Mouse (Mus musculus) midbrain, embryonic 16.5 days (tissue): ENCODE measurements at regions not wholly inside any gene's neighbourhood (a gene's known extent, or its start where the extent isn't known, plus 50 kb on each side); places are given as distances from the start of the nearest gene placed in this dataset.

Experiments
- ATAC-seq: fragments of 200-750 bp; cut with Nextera tagmentation; 2 replicates; pipeline ENCODE4 v1.8.0; 2017; ENCODE audit warnings: moderate TSS enrichment
- H3K27ac ChIP-seq: fragments of 300-500 bp; sonication (generic); 2 replicates; pipeline ENCODE4 v1.5.1; 2014; ENCODE audit warnings: mild to moderate bottlenecking, low read length, mixed read lengths
- H3K27me3 ChIP-seq: fragments of 300-500 bp; sonication (generic); 2 replicates; pipeline ENCODE4 v1.6.1; 2014; ENCODE audit warnings: low read depth, low read length, mixed read lengths; ENCODE audit not compliant: control insufficient read depth, insufficient read depth
- H3K36me3 ChIP-seq: fragments of 300-500 bp; sonication (generic); 2 replicates; pipeline ENCODE4 v1.6.1; 2014; ENCODE audit warnings: mild to moderate bottlenecking, low read length, moderate library complexity, mixed read lengths; ENCODE audit not compliant: control insufficient read depth, insufficient read depth
- H3K4me1 ChIP-seq: fragments of 300-500 bp; sonication (generic); 2 replicates; pipeline ENCODE4 v1.6.1; 2014; ENCODE audit warnings: mild to moderate bottlenecking, low read length, mixed read lengths; ENCODE audit not compliant: control insufficient read depth, insufficient read depth
- H3K4me2 ChIP-seq: fragments of 300-500 bp; sonication (generic); 2 replicates; pipeline ENCODE4 v1.6.1; 2014; ENCODE audit warnings: mild to moderate bottlenecking, low read length, mixed read lengths
- H3K4me3 ChIP-seq: fragments of 300-500 bp; sonication (generic); 2 replicates; pipeline ENCODE4 v1.5.1; 2014; ENCODE audit warnings: low read depth, mild to moderate bottlenecking, low read length, moderate library complexity, mixed read lengths
- H3K9ac ChIP-seq: fragments of 300-500 bp; sonication (generic); 2 replicates; pipeline ENCODE4 v1.6.1; 2014; ENCODE audit warnings: low read depth, low read length, mixed read lengths
- H3K9me3 ChIP-seq: fragments of 300-500 bp; sonication (generic); replicated peaks from 2 replicates; pipeline ENCODE4 v1.6.1; 2014; ENCODE audit warnings: mild to moderate bottlenecking, low read length, mixed read lengths; ENCODE audit not compliant: control insufficient read depth, poor library complexity, severe bottlenecking
- WGBS: fragments of 180-500 bp; shearing (Covaris S2); extraction: QIAGEN DNeasy Blood & Tissue Kit; methylation state at CpG from one replicate; pipeline ENCODE4 v1.1.7; 2014; 5-methylcytosine and 5-hydroxymethylcytosine counted together

GRCm38 (mm10) chr4:33640576-33641255 is 283.7 kb upstream of the Cnr1 start:
- no peaks in the 10 kb centered on the region for H3K36me3 ChIP-seq
- no peak overlapping the region for H3K27ac ChIP-seq
- no peaks in the 10 kb centered on the region for H3K4me1 ChIP-seq
- no peak overlapping the region for H3K4me3 ChIP-seq
- peak; percentile 66 for ATAC-seq
- H3K9ac ChIP-seq: no peak overlapping the region
- no peak overlapping the region for H3K4me2 ChIP-seq
- no peaks in the 10 kb centered on the region for H3K9me3 ChIP-seq
- WGBS: 46% methylated on average over 11 of the region's 11 CpGs
- no peaks in the 10 kb centered on the region for H3K27me3 ChIP-seq

GRCm38 (mm10) chr4:33641883-33642282 is 282.5 kb upstream of the Cnr1 start:
- WGBS: 42% methylated on average over 6 of the region's 6 CpGs
- H3K4me1 ChIP-seq: no peaks in the 10 kb centered on the region
- ATAC-seq: no peak

GRCm38 (mm10) chr4:33642526-33642925 is 281.9 kb upstream of the Cnr1 start:
- Histone ChIP-seq H3K4me3 (no peak overlapping the region), H3K4me2 (no peak overlapping the region), H3K36me3 (no peaks in the 10 kb centered on the region), H3K9ac (no peak overlapping the region), H3K4me1 (no peaks in the 10 kb centered on the region), H3K9me3 (no peaks in the 10 kb centered on the region), H3K27me3 (no peaks in the 10 kb centered on the region), H3K27ac (no peak overlapping the region)
- 80% methylated on average over 13 of the region's 13 CpGs for WGBS
- ATAC-seq: no peak

More at GRCm38 (mm10) chr4:33641883-33642282, 282.5 kb upstream of the Cnr1 start:
- H3K4me3 ChIP-seq: no peak overlapping the region
- H3K27ac ChIP-seq: no peak overlapping the region
- no peaks in the 10 kb centered on the region for H3K27me3 ChIP-seq
- no peak overlapping the region for H3K9ac ChIP-seq
- H3K4me2 ChIP-seq: no peak overlapping the region
- H3K36me3 ChIP-seq: no peaks in the 10 kb centered on the region
- no peaks in the 10 kb centered on the region for H3K9me3 ChIP-seq

GRCm38 (mm10) chr4:33645217-33645616 is 279.2 kb upstream of the Cnr1 start:
- no peak overlapping the region for H3K4me3 ChIP-seq
- no peaks in the 10 kb centered on the region for H3K36me3 ChIP-seq
- H3K9ac ChIP-seq: no peak overlapping the region
- H3K4me2 ChIP-seq: no peak overlapping the region
- H3K9me3 ChIP-seq: no peaks in the 10 kb centered on the region
- no peaks in the 10 kb centered on the region for H3K4me1 ChIP-seq
- 80% methylated on average over 2 of the region's 2 CpGs for WGBS
- H3K27ac ChIP-seq: no peak overlapping the region
- no peak for ATAC-seq
- H3K27me3 ChIP-seq: no peaks in the 10 kb centered on the region

GRCm38 (mm10) chr4:33651292-33651691 is 273.1 kb upstream of the Cnr1 start:
- Histone ChIP-seq H3K4me2 (no peak overlapping the region), H3K9me3 (no peaks in the 10 kb centered on the region), H3K4me3 (no peak overlapping the region), H3K27ac (no peak overlapping the region), H3K4me1 (no peaks in the 10 kb centered on the region), H3K36me3 (no peaks in the 10 kb centered on the region), H3K27me3 (no peaks in the 10 kb centered on the region), H3K9ac (no peak overlapping the region)
- WGBS: 86% methylated on average over 5 of the region's 5 CpGs
- ATAC-seq: no peak

- Histone ChIP-seq H3K27ac (no peak overlapping the region), H3K27me3 (no peaks in the 10 kb centered on the region), H3K4me2 (no peak overlapping the region), H3K9ac (no peak overlapping the region), H3K9me3 (no peaks in the 10 kb centered on the region), H3K4me3 (no peak overlapping the region), H3K4me1 (peaks cover 12% of the 10 kb centered on the region), H3K36me3 (no peaks in the 10 kb centered on the region)
- WGBS: 92% methylated on average over 14 of the region's 14 CpGs
- ATAC-seq: no peak
Observed at GRCm38 (mm10) chr4:33659766-33660165, 264.6 kb upstream of the Cnr1 start.

- 89% methylated on average over 5 of the region's 5 CpGs for WGBS
- H3K9me3 ChIP-seq: no peaks in the 10 kb centered on the region
- no peak overlapping the region for H3K4me3 ChIP-seq
- no peak overlapping the region for H3K4me2 ChIP-seq
- no peak overlapping the region for H3K27ac ChIP-seq
- H3K27me3 ChIP-seq: no peaks in the 10 kb centered on the region
- ATAC-seq: no peak
- H3K4me1 ChIP-seq: peaks cover 12% of the 10 kb centered on the region
- H3K36me3 ChIP-seq: no peaks in the 10 kb centered on the region
- no peak overlapping the region for H3K9ac ChIP-seq
Observed at GRCm38 (mm10) chr4:33660553-33660952, 263.8 kb upstream of the Cnr1 start.

- Histone ChIP-seq H3K27ac (no peak overlapping the region), H3K27me3 (no peaks in the 10 kb centered on the region), H3K9me3 (no peaks in the 10 kb centered on the region), H3K4me2 (no peak overlapping the region), H3K9ac (no peak overlapping the region), H3K4me3 (no peak overlapping the region), H3K36me3 (no peaks in the 10 kb centered on the region), H3K4me1 (peaks cover 12% of the 10 kb centered on the region)
- WGBS: 78% methylated on average over 3 of the region's 3 CpGs
- ATAC-seq: no peak
Observed at GRCm38 (mm10) chr4:33661862-33662261, 262.5 kb upstream of the Cnr1 start.

- Histone ChIP-seq H3K9me3 (no peaks in the 10 kb centered on the region), H3K27me3 (no peaks in the 10 kb centered on the region), H3K9ac (no peak overlapping the region), H3K4me3 (no peak overlapping the region), H3K4me2 (no peak overlapping the region), H3K4me1 (peaks cover 12% of the 10 kb centered on the region), H3K27ac (no peak overlapping the region), H3K36me3 (no peaks in the 10 kb centered on the region)
- 73% methylated on average over 11 of the region's 11 CpGs for WGBS
- ATAC-seq: no peak
Observed at GRCm38 (mm10) chr4:33662965-33663364, 261.4 kb upstream of the Cnr1 start.
